Mouse (Mus musculus): Measurements from ENCODE around the gene Sergef.

The Sergef gene

DNA sequence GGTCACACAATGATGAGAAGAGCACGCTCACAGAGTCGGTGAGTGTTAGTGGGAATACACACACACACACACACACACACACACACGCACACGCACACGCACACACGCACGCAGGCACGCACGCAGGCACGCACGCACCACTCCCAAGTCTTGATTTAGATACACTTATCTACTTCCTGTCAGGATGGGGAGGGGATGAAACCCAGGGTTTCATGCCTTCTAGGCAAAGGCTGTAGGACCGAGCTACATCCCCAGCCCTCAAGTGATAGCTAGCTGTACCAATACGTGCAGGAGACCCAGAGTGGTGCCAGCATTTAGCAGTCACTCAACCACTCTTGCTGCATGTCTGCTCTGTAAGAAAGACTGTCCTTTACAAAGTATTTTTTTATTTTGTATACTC lies 137.0 kb downstream of the Sergef start:
- no peak for DNase-seq (ENCODE audit: low spot score in 2 of 2)

- DNase-seq (ENCODE audit: low spot score in 2 of 2) = no peak
These were observed 138.1 kb downstream of the Sergef start for GRCm38 (mm10) chr7:46501458-46501857.

- DNase-seq (ENCODE audit: low spot score in 2 of 2) = no peak
These were observed 140.0 kb downstream of the Sergef start for GRCm38 (mm10) chr7:46499561-46499960.

- no peak for DNase-seq (ENCODE audit: low spot score in 2 of 2)
These were observed 147.4 kb downstream of the Sergef start for GRCm38 (mm10) chr7:46492134-46492678.

DNA sequence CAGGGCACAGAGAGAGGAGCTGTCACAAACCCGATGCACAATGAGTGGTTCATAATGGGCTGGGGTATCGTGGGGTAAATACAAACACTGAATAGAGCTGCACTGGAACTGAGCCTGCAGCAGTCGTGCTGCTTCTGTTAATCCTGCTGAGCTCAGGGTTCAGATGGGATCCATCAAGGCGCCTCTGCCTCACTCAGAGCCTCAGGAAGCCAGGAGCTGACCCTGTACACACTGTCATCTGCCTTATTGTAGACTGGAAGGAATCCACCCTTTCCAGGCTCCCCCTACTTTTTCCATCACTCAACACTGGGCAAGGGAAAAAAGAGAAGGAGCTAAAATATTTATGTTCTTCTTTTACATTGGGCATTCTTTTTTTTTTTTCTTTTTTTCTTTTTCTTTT lies 152.3 kb downstream of the Sergef start:
- no peak for DNase-seq (ENCODE audit: low spot score in 2 of 2)

DNA sequence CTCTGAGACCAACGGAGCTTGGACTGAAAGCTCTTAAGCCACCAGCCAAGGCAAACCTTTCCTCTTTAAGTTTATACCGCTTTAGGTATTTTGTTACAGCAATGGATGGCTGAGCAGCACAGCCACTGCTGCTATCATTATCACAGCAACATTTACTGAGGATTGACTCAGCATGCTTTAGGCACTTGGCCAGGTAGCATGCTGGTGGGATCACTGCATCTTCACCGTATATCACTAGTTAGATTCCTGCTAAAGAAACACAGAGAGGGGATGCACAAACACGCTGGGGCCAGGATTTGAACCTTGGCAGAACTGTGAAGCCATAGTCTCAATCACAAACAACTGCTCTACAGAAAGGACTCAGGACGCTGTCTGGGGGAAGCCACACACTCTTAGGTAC lies 152.8 kb downstream of the Sergef start:
- DNase-seq (ENCODE audit: low spot score in 2 of 2) = no peak

- no peak for DNase-seq (ENCODE audit: low spot score in 2 of 2)
These were observed 155.4 kb downstream of the Sergef start for GRCm38 (mm10) chr7:46484223-46484622.

- no peak for DNase-seq (ENCODE audit: low spot score in 2 of 2)
These were observed 156.6 kb downstream of the Sergef start for GRCm38 (mm10) chr7:46483050-46483449.

GRCm38 (mm10) chr7:46482099-46482531 lies 157.5 kb downstream of the Sergef start:
- DNase-seq (ENCODE audit: low spot score in 2 of 2) = no peak

GRCm38 (mm10) chr7:46479793-46480192 lies 159.8 kb downstream of the Sergef start:
- DNase-seq (ENCODE audit: low spot score in 2 of 2) = no peak

DNA sequence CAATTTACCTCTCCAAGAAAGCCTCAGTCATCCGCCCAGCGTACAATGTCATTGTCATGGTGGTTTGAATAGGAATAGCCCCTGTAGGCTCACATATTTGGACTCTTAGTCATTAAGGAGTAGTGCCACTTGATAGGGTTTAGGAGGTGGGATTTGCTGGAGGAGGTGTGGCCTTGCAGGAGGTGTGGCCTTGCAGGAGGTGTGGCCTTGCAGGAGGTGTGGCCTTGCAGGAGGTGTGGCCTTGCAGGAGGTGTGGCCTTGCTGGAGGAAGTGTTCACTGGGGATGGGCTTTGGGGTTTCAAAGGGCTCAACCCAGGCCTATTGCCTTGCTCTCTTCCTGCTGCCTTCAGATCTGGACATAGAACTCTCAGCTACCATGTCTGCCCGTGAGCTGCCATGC lies 162.2 kb downstream of the Sergef start:
- DNase-seq (ENCODE audit: low spot score in 2 of 2) = no peak

- DNase-seq (ENCODE audit: low spot score in 2 of 2) = no peak
These were observed 164.1 kb downstream of the Sergef start for GRCm38 (mm10) chr7:46475464-46475863.

DNA sequence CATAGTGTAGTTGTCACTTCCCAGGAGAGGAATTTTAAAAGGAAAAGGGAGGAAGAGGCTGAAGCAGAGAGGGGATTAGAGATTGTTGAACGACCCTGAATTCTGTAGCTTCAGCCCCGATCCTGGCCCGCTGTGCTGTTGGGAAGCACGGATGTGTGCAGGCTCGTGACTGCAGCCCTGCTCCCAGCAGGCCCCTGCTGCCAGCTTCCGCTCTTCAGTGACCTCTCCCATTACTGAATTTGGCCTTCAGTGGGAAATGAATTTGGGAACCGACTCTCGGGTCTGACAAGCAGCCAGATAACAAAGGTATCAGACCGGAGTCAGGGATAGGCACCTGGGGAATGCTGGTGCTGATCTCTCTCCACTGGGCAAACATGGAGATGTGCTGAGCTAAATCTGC lies 166.5 kb downstream of the Sergef start:
- no peak for DNase-seq (ENCODE audit: low spot score in 2 of 2)

GRCm38 (mm10) chr7:46471054-46471737 lies 168.4 kb downstream of the Sergef start:
- DNase-seq (ENCODE audit: low spot score in 2 of 2) = no peak

- no peak for DNase-seq (ENCODE audit: low spot score in 2 of 2)
These were observed 170.1 kb downstream of the Sergef start for GRCm38 (mm10) chr7:46469542-46469941.

GRCm38 (mm10) chr7:46466422-46466981 lies 173.1 kb downstream of the Sergef start:
- DNase-seq (ENCODE audit: low spot score in 2 of 2) = no peak

DNA sequence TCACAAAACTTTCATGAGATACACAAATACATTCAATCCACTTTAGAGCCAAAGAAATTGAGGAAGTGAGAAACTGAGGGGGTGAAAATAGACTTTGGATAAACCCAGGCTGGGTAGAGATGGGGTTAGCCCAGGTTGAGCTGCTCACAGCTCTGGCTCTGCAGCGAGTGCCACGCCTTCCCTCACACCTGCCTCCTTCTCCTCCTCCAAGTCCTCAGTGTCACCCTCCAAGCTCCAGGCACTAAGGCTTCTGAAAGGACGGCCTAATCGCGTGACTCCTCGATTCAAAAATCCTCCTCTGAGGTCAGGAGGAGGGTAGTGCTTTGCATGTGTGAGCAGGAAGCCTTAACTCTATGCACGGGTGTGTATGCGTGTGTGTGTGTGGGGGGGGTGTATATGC lies 176.5 kb downstream of the Sergef start:
- no peak for DNase-seq (ENCODE audit: low spot score in 2 of 2)

GRCm38 (mm10) chr7:46462287-46462686 lies 177.3 kb downstream of the Sergef start:
- DNase-seq (ENCODE audit: low spot score in 2 of 2) = no peak

DNA sequence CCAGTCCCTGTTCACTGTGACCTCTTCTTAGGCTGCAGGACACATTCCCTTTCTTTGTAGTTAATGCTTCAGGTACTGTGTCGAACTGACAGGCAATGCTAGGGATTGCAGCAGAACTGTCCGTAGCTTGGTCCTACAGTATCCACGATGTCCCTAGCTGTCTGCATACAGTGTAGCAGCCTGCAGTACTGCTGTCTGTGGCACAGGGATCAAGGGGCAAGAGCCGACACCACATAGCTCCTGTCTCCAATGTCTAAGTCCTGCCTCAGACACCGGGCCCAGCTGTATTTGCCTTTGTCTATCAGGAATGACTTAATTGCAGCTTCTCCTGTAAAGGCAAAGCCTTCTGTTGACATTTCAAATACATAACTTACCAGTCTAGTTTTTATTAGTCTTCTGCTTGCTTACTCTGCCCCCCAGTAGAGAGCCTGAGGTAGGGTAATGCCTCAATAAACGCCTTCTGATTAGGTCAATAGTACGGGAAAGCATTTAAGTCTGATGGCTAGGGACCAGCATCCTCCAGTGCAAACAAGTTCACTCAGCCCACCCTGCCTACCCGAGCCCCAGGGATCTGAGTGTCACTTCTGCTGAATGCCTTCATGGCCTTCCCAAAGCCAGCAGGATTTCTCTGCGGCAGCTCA lies 179.9 kb downstream of the Sergef start:
- DNase-seq (ENCODE audit: low spot score in 2 of 2) = no peak

GRCm38 (mm10) chr7:46459200-46459599 lies 180.4 kb downstream of the Sergef start:
- no peak for DNase-seq (ENCODE audit: low spot score in 2 of 2)

DNA sequence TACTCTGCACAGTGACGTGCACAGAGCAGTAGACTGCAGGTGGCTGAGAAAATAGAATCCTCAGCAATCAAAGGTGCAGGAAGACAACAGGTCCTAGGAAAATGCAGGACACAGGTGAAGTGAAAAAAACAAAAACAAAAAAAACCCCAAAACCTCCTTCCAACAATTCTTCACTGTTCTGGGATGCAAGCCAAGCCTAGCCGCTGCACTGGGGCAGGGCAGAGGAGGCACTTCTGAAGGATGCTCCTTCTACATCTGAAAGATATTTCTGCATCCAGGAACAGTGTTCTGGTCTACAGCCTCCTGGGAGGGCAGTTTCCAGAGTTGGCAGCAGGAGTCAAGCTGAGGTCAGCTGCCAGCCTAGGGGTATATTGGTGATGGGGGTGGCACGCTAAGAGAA lies 181.7 kb downstream of the Sergef start:
- DNase-seq (ENCODE audit: low spot score in 2 of 2) = no peak

DNA sequence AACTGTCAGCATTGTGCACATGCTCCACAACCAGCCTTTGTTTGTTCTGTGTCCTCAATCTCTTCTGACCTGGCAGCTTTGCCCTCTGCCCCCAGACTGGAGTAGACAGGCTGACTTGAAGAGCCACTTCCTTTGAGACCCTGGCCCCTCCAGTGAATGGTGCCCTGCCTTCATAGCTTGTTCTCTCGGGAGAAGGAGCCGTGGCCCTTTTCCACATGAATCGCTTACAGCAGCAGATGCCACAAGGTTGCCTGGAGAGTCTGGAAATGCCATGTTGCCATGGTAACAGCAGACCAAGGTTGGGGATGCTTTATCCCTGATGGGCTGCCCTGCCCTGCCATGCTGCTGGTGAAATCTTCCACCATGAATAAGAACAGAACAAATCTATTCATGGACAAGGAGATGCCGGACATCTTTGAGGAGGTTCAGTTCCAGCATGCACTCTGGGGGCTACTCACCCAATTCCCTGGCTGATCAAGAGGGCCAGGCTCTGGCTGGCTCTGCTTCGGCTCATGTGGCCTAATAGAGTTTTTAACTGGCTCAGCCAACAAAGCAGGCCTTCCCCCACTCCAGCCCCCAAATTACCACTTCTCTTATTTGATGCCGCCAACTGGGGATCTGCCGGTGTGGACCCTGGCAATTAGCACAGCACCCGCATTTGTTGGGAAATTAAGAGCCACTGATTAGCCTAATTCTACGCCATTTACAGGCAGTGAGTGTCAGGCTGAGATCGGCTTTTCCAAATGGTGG lies 185.5 kb downstream of the Sergef start:
- DNase-seq (ENCODE audit: low spot score in 2 of 2) = no peak
